Comparison of ENCODE assay signal across 18 mouse cellular contexts in the genomic region with DNA sequence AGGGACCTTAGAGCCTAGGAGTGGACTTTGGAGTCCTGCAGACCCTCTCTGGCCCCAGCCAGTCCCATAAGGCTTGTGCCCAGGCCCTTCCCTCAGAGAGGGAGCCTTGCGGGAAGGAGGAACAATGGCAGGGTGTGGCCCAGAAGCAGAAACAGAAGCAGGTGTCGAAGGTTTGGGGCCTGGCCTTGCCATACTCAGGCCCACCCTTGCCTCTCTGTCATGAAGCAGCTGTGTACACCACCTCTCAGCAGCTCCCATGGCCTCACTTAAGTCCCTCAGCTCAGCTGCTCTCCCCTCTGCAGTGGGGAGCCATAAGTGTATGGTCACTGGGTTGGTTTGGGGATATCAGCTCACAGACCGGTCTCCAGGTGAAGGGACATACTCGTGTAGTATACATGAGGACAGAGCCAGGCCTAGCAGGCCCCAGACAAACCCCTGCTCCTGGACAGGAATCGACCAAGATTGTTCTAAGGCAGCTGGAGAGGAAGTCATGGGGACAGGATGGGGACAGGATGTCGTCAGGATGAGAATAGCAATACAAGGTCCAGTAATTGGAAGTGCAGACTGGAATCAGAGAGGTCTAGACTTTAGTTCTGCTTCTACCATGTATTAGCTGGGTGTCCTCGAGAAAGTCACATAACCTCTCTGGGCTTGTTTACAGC. TPM values are rescaled to one million over a fixed set of nuclear protein-coding genes. Genes with fewer than 3 reads are reported as not detected.
DNase-seq lines count a peak whose midpoint lies in the region; ATAC-seq and TF ChIP-seq lines count a peak whose summit lies in the region.
"Had no signal": no experiment of that assay in that cellular context is flagged by ENCODE, and none has a peak within 500 bp of the region (broad histone marks: within the 10 kb centered on the region; RNA-seq: fewer than 3 reads in every experiment).

No protein-coding gene starts in this region.

- 71% methylated on average over 7 of the region's 7 CpGs for WGBS in lung, embryonic 15.5 days
- 67% methylated on average over 7 of the region's 7 CpGs for WGBS in heart, embryonic 10.5 days
- WGBS in lung, postnatal 0 days: 49% methylated on average over 7 of the region's 7 CpGs

- peak overlapping the region; percentile 39 for H3K27ac ChIP-seq in lung, embryonic 15.5 days
- H3K27ac ChIP-seq in heart, embryonic 10.5 days: peak overlapping the region; percentile 37; the same call in 1 of the 2 replicates
- peak overlapping the region; percentile 57; the same call in 1 of the 2 replicates for H3K27ac ChIP-seq in lung, postnatal 0 days (ENCODE audit: low read length)
- H3K27ac ChIP-seq: hindbrain, postnatal 0 days; limb, embryonic 13.5 days; macrophage; neural tube, embryonic 15.5 days had no signal

- no peak overlapping the region for H3K9ac ChIP-seq in lung, embryonic 15.5 days
- no peak overlapping the region for H3K9ac ChIP-seq in lung, postnatal 0 days (replicated peaks; ENCODE audit: low read depth)
- H3K9ac ChIP-seq: limb, embryonic 13.5 days; neural tube, embryonic 15.5 days had no signal

- DNase-seq in heart, adult 9 months (ENCODE audit: low spot score in 2 of 2): peak; percentile 48 to 76
- DNase-seq in heart, postnatal 25 days (ENCODE audit: low spot score): no peak
- DNase-seq in lung, postnatal 10 days: no peak
- no peak for DNase-seq in heart, embryonic 10.5 days (ENCODE audit: low spot score)
- no peak for DNase-seq in lung, postnatal 0 days (ENCODE audit: low spot score)
- DNase-seq in spleen, postnatal 10 days (ENCODE audit: low spot score in 2 of 2): no peak
- DNase-seq: adrenal gland, postnatal 10 days; cerebellum, adult 9-11 months; kidney, postnatal 25 days; layer of hippocampus, postnatal 36 days; right cerebral cortex, adult 18-20 months; thymus, adult 18-20 months had no signal

- no peaks in the 10 kb centered on the region for H3K9me3 ChIP-seq in lung, embryonic 15.5 days
- no peaks in the 10 kb centered on the region for H3K9me3 ChIP-seq in heart, embryonic 10.5 days
- no peaks in the 10 kb centered on the region for H3K9me3 ChIP-seq in lung, postnatal 0 days (ENCODE audit: low read length)
- H3K9me3 ChIP-seq: G1E; limb, embryonic 13.5 days; neural tube, embryonic 15.5 days had no signal

- no peak for TF ChIP-seq EP300 in lung, postnatal 0 days (IDR thresholded peaks at IDR 0.05)

- intact Hi-C loops in heart, postnatal 25 days (cut with DNase I): no loop called here

- H3K4me2 ChIP-seq in lung, embryonic 15.5 days: no peak overlapping the region
- H3K4me2 ChIP-seq in lung, postnatal 0 days (replicated peaks; ENCODE audit: low read depth, low read length): no peak overlapping the region
- H3K4me2 ChIP-seq: limb, embryonic 13.5 days; neural tube, embryonic 15.5 days had no signal

- no peak for ATAC-seq in lung, embryonic 15.5 days (ENCODE audit: borderline replicate concordance, extremely low read depth, low FRiP score, low TSS enrichment)
- peak; percentile 69 for ATAC-seq in lung, postnatal 0 days
- ATAC-seq: hindbrain, postnatal 0 days had no signal

- H3K36me3 ChIP-seq in lung, embryonic 15.5 days: no peaks in the 10 kb centered on the region
- H3K36me3 ChIP-seq in heart, embryonic 10.5 days: peaks cover 35% of the 10 kb centered on the region
- H3K36me3 ChIP-seq in lung, postnatal 0 days (ENCODE audit: insufficient read depth, low read length): no peaks in the 10 kb centered on the region
- H3K36me3 ChIP-seq: G1E had no signal

- TF ChIP-seq CTCF in lung, postnatal 0 days (IDR thresholded peaks at IDR 0.05): no peak

- no peak overlapping the region for H3K4me3 ChIP-seq in lung, embryonic 15.5 days
- H3K4me3 ChIP-seq in heart, embryonic 10.5 days: no peak overlapping the region
- H3K4me3 ChIP-seq in lung, postnatal 0 days (ENCODE audit: low read depth, low read length): no peak overlapping the region
- H3K4me3 ChIP-seq: limb, embryonic 13.5 days; neural tube, embryonic 15.5 days had no signal

- H3K27me3 ChIP-seq in lung, embryonic 15.5 days: no peaks in the 10 kb centered on the region
- no peaks in the 10 kb centered on the region for H3K27me3 ChIP-seq in heart, embryonic 10.5 days (ENCODE audit: insufficient read depth, poor library complexity, severe bottlenecking)
- no peaks in the 10 kb centered on the region for H3K27me3 ChIP-seq in lung, postnatal 0 days (replicated peaks; ENCODE audit: insufficient read depth, low read length)
- H3K27me3 ChIP-seq: limb, embryonic 13.5 days; neural tube, embryonic 15.5 days had no signal

- no peaks in the 10 kb centered on the region for H3K4me1 ChIP-seq in lung, embryonic 15.5 days
- peaks cover 13% of the 10 kb centered on the region for H3K4me1 ChIP-seq in heart, embryonic 10.5 days
- H3K4me1 ChIP-seq in lung, postnatal 0 days (ENCODE audit: insufficient read depth, low read depth, low read length): no peaks in the 10 kb centered on the region
- H3K4me1 ChIP-seq: limb, embryonic 13.5 days had no signal

RNA-seq across cellular contexts. Expression of a gene that starts 28.4 kb away (rescaled TPM):
- total RNA-seq in heart, postnatal 25 days (2021): 10 to 100 TPM; 37.7 to 41.9 TPM
- 20.5 and 21.7 TPM in 2 replicates for polyA plus RNA-seq in lung, embryonic 15.5 days (2015; fragmentation: Nextera tagmentation; extraction: Ambion mirVana)
- polyA plus RNA-seq in heart, embryonic 10.5 days (2016; fragmentation: Nextera tagmentation; extraction: Ambion mirVana): 19.0 and 21.6 TPM in 2 replicates
- 10.4 and 10.5 TPM in 2 replicates for polyA plus RNA-seq in lung, postnatal 0 days (2015; fragmentation: Nextera tagmentation; extraction: Ambion mirVana)

Comparison
In these comparisons a context has a peak if more than half of its experiments do, and no peak if none do; other contexts are left out.
1. DNase-seq: peak in heart, adult 9 months (2 of 2); none in heart, postnatal 25 days (single experiment), lung, postnatal 10 days (single experiment), heart, embryonic 10.5 days (single experiment), lung, postnatal 0 days (single experiment) and spleen, postnatal 10 days (0 of 2).
2. Peak in every context shown above with its lines, with median percentiles within 50 percentile points of each other: H3K27ac ChIP-seq.